Mouse (Mus musculus) forebrain, embryonic 14.5 days (tissue): ENCODE data around the gene Krt222. TPM values are rescaled to one million over a fixed set of nuclear protein-coding genes. Genes with fewer than 3 reads are reported as not detected.

Source experiments
- ATAC-seq: fragments of 200-750 bp; cut with Nextera tagmentation; 2 replicates; pipeline ENCODE4 v1.8.0; 2017; ENCODE audit warnings: mild to moderate bottlenecking, moderate library complexity
- DNase-seq: peaks from one replicate; pipeline ENCODE4 v3.0.0-alpha.2; 2015; ENCODE audit warnings: low spot score
- H3K27ac ChIP-seq: fragments of 300-500 bp; sonication (generic); 2 replicates; pipeline ENCODE4 v1.5.1; 2014; ENCODE audit warnings: low read depth, mild to moderate bottlenecking, control low read depth, low read length, moderate library complexity
- H3K27me3 ChIP-seq: fragments of 300-500 bp; sonication (generic); replicated peaks from 2 replicates; pipeline ENCODE4 v1.6.1; 2014; ENCODE audit warnings: low read length, control low read depth, mixed read lengths; ENCODE audit not compliant: control insufficient read depth, insufficient read depth
- H3K36me3 ChIP-seq: fragments of 300-500 bp; sonication (generic); 2 replicates; pipeline ENCODE4 v1.6.1; 2014; ENCODE audit warnings: low read length, control low read depth; ENCODE audit not compliant: control insufficient read depth, insufficient read depth
- H3K4me1 ChIP-seq: fragments of 300-500 bp; sonication (generic); 2 replicates; pipeline ENCODE4 v1.6.1; 2014; ENCODE audit warnings: antibody characterized with exemption, low read length, control low read depth; ENCODE audit not compliant: control insufficient read depth, insufficient read depth
- H3K4me2 ChIP-seq: fragments of 300-500 bp; sonication (generic); 2 replicates; pipeline ENCODE4 v1.6.1; 2014; ENCODE audit warnings: mild to moderate bottlenecking, control low read depth, low read length
- H3K4me3 ChIP-seq: fragments of 300-500 bp; sonication (generic); 2 replicates; pipeline ENCODE4 v1.5.1; 2014; ENCODE audit warnings: low read depth, low read length, control low read depth
- H3K9ac ChIP-seq: fragments of 300-500 bp; sonication (generic); 2 replicates; pipeline ENCODE4 v1.6.1; 2014; ENCODE audit warnings: mild to moderate bottlenecking, low read length, control low read depth, moderate library complexity
- H3K9me3 ChIP-seq: fragments of 300-500 bp; sonication (generic); replicated peaks from 2 replicates; pipeline ENCODE4 v1.6.1; 2016; ENCODE audit warnings: low read length, control low read depth, mixed read lengths; ENCODE audit not compliant: control insufficient read depth
- WGBS: fragments of 180-500 bp; shearing (Covaris S2); extraction: QIAGEN DNeasy Blood & Tissue Kit; methylation state at CpG from one replicate; pipeline ENCODE4 v1.1.7; 2014; 5-methylcytosine and 5-hydroxymethylcytosine counted together
- polyA plus RNA-seq: library from polyadenylated mRNA; unstranded; fragments of >200 nt; fragmentation: Nextera tagmentation; extraction: Ambion mirVana; gene quantifications from 2 replicates; pipeline ENCODE4 v1.2.1, GENCODE M21; 2014

The Krt222 gene
- polyA plus RNA-seq, 1 experiment from 2014 or later, result 2.5 TPM

- no peaks in the 10 kb centered on the region for H3K27me3 ChIP-seq
- 80% methylated on average over 2 of the region's 2 CpGs for WGBS
- H3K4me1 ChIP-seq, result no peaks in the 10 kb centered on the region
- no peaks in the 10 kb centered on the region for H3K9me3 ChIP-seq
- no peak for DNase-seq
- H3K4me3 ChIP-seq, result no peak overlapping the region
- no peak overlapping the region for H3K4me2 ChIP-seq
- H3K27ac ChIP-seq, result no peak overlapping the region
- no peak for ATAC-seq
- H3K36me3 ChIP-seq, result peaks cover 83% of the 10 kb centered on the region
- H3K9ac ChIP-seq, result no peak overlapping the region
Observed at GRCm38 (mm10) chr11:99211964-99212363, 31.9 kb downstream of the Krt222 start.

DNA sequence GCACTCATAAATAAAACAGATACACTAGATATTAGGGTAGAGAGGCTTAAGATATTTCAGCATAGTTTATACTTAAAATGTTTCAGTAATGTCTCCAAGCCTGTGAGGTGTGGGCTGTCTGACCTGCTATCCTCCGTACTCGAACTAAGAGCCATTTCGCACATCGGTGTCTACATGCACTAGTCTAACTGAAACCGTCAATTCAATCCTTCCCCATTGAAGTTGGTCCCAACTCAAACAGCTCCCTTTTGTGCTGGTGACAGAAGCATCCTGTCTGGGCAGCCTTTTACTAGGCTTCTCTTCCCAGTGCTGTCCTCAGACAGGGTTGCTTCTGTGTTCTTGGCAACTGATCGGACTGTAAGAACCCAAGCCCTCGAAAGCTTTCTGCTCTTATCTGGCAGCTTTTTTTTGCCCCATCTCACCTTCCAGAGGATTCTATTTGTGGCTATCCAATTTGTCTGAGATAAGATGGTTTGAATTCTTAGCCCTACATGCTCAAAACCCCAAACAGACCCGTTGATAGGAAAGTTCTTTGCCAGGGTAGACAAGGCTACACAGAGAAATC, 35.7 kb downstream of the Krt222 start:
- ATAC-seq (no peak), DNase-seq (no peak)
- H3K36me3 ChIP-seq, result peaks cover 47% of the 10 kb centered on the region
- no peaks in the 10 kb centered on the region for H3K9me3 ChIP-seq
- WGBS, result 85% methylated on average over 8 of the region's 8 CpGs
- H3K27me3 ChIP-seq, result no peaks in the 10 kb centered on the region
- no peak overlapping the region for H3K4me2 ChIP-seq
- no peak overlapping the region for H3K9ac ChIP-seq
- no peak overlapping the region for H3K27ac ChIP-seq
- no peaks in the 10 kb centered on the region for H3K4me1 ChIP-seq
- H3K4me3 ChIP-seq, result no peak overlapping the region

GRCm38 (mm10) chr11:99207449-99207848, 36.4 kb downstream of the Krt222 start:
- Histone ChIP-seq H3K27me3 (no peaks in the 10 kb centered on the region), H3K9ac (no peak overlapping the region), H3K27ac (no peak overlapping the region), H3K4me3 (no peak overlapping the region), H3K36me3 (peaks cover 39% of the 10 kb centered on the region), H3K9me3 (no peaks in the 10 kb centered on the region), H3K4me2 (no peak overlapping the region), H3K4me1 (no peaks in the 10 kb centered on the region)
- 43% methylated on average over 2 of the region's 2 CpGs for WGBS
- no peak for ATAC-seq
- DNase-seq, result no peak

DNA sequence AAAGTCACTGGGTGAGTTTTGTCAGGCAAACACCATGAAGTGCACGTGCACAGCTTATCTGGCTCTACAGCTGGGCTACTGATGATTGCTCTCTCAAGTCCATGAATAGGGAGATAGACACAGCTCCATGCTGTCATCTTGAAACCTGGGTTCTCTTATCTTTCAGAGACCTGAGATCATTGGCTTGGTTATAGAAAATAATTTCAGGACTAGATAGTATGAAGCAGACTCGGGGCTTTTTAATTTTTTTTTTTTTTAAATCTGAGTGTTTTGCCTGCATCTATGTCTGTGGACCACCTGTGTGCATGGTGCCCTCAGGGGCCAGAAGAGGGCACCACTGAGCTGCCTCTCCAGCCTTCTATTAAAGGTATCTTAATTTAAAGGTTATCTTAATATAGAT, 36.9 kb downstream of the Krt222 start:
- Histone ChIP-seq H3K4me3 (no peak overlapping the region), H3K27me3 (no peaks in the 10 kb centered on the region), H3K9ac (no peak overlapping the region), H3K36me3 (peaks cover 34% of the 10 kb centered on the region), H3K4me2 (no peak overlapping the region), H3K4me1 (no peaks in the 10 kb centered on the region), H3K9me3 (no peaks in the 10 kb centered on the region), H3K27ac (no peak overlapping the region)
- DNase-seq (peak; percentile 30), ATAC-seq (no peak)
- 34% methylated on average over 2 of the region's 2 CpGs for WGBS

GRCm38 (mm10) chr11:99189154-99189582, 54.7 kb downstream of the Krt222 start:
- Histone ChIP-seq H3K27me3 (0 out of 2 replicates have a peak, but pooled peaks cover 2% of the 10 kb centered on the region), H3K27ac (no peak overlapping the region), H3K4me2 (no peak overlapping the region), H3K4me3 (no peak overlapping the region), H3K36me3 (no peaks in the 10 kb centered on the region), H3K9ac (no peak overlapping the region), H3K4me1 (no peaks in the 10 kb centered on the region), H3K9me3 (no peaks in the 10 kb centered on the region)
- DNase-seq, result peak; percentile 53
- ATAC-seq, result no peak
- 23% methylated on average over 14 of the region's 14 CpGs for WGBS

DNA sequence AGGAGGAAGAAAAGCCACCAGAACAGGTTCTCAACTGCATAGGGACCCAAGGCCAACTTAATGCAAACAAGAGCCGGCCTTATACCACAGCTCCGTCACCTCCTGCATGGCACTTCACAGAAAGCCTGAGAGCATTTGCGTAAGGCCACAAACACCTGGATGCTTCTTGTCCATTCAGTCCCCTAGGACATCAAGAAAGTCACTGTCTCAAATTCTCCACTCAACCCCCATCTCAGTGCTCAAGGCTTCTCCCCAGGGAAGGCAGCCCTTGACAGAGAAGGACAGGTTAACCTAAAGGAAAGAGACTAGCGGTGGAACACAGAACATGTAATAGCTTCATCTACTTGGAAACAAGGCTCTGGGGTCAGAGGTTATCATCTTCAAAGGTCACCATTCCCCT, 56.5 kb downstream of the Krt222 start:
- no peaks in the 10 kb centered on the region for H3K9me3 ChIP-seq
- H3K36me3 ChIP-seq, result no peaks in the 10 kb centered on the region
- no peak for DNase-seq
- H3K27ac ChIP-seq, result no peak overlapping the region
- H3K9ac ChIP-seq, result no peak overlapping the region
- no peak for ATAC-seq
- H3K4me3 ChIP-seq, result no peak overlapping the region
- H3K4me2 ChIP-seq, result no peak overlapping the region
- H3K4me1 ChIP-seq, result no peaks in the 10 kb centered on the region
- 95% methylated on average over 4 of the region's 4 CpGs for whole genome bisulfite sequencing
- 0 out of 2 replicates have a peak, but pooled peaks cover 2% of the 10 kb centered on the region for H3K27me3 ChIP-seq

DNA sequence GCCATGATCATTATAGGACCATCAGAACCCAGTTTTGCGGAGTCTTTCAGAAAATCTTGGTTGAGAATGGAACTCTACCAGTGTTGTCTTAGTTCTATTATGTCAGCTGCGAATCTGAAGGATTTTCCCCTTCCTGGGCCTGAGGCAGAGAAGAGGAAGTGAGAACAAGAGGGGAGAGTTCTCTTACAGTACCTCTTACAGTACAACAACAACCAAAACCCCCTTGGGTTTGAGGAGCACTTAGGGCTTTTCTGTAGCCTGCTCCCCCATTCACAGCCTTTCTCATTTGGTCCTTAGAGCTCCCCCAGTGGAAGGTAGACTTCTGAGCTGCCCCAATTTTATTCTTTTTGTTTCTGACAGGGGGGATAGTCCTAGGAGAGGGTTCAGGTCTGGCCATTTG, 57.0 kb downstream of the Krt222 start:
- Histone ChIP-seq H3K9ac (no peak overlapping the region), H3K4me2 (no peak overlapping the region), H3K4me1 (no peaks in the 10 kb centered on the region), H3K4me3 (no peak overlapping the region), H3K9me3 (no peaks in the 10 kb centered on the region), H3K36me3 (no peaks in the 10 kb centered on the region), H3K27me3 (0 out of 2 replicates have a peak, but pooled peaks cover 2% of the 10 kb centered on the region), H3K27ac (no peak overlapping the region)
- DNase-seq (no peak), ATAC-seq (no peak)
- 70% methylated on average over 2 of the region's 2 CpGs for WGBS

Other genes starting within 250 kb of the Krt222 start
- 135 and 150 TPM in 2 replicates for gene Top2a, start 219.9 kb downstream of the Krt222 start, polyA plus RNA-seq
- 125 and 139 TPM in 2 replicates for gene Igfbp4, start 202.8 kb downstream of the Krt222 start, polyA plus RNA-seq
- 0.08 TPM in 1 of 2 replicates, not detected in the other for gene Tns4, start 154.8 kb downstream of the Krt222 start, polyA plus RNA-seq
- gene Ccr7, start 89.0 kb downstream of the Krt222 start, polyA plus RNA-seq, result not detected in 2 replicates
- 214 and 218 TPM in 2 replicates for gene Smarce1, start 13.1 kb downstream of the Krt222 start, polyA plus RNA-seq
- gene Krt24, start 41.2 kb upstream of the Krt222 start, polyA plus RNA-seq, result not detected in 2 replicates
- gene Krt25, start 78.9 kb upstream of the Krt222 start, polyA plus RNA-seq, result 0.14 TPM in 1 of 2 replicates, not detected in the other
- not detected in 2 replicates for gene Krt26, start 93.9 kb upstream of the Krt222 start, polyA plus RNA-seq
- gene Krt27, start 107.0 kb upstream of the Krt222 start, polyA plus RNA-seq, result not detected in 2 replicates
- gene Krt28, start 130.8 kb upstream of the Krt222 start, polyA plus RNA-seq, result 0.17 and 0.34 TPM in 2 replicates
- 30.9 and 33.3 TPM in 2 replicates for gene Krt10, start 145.3 kb upstream of the Krt222 start, polyA plus RNA-seq
- 0.23 TPM in 1 of 2 replicates, not detected in the other for gene Krt12, start 178.2 kb upstream of the Krt222 start, polyA plus RNA-seq
- not detected in 2 replicates for gene Krt20, start 194.1 kb upstream of the Krt222 start, polyA plus RNA-seq
- gene Krt23, start 249.1 kb upstream of the Krt222 start, polyA plus RNA-seq, result 0.10 TPM in 1 of 2 replicates, not detected in the other